Mouse (Mus musculus) bone marrow, adult 2 months (tissue): ENCODE measurements at regions not wholly inside any gene's neighbourhood (a gene's known extent, or its start where the extent isn't known, plus 50 kb on each side); places are given as distances from the start of the nearest gene placed in this dataset.

Source experiments
- CTCF ChIP-seq: fragments of 200-500 bp; IDR thresholded peaks from 2 replicates; pipeline ENCODE4 v1.5.1; 2011; ENCODE audit warnings: low read length, control low read depth; ENCODE audit not compliant: control insufficient read depth, insufficient read depth
- POLR2A ChIP-seq: fragments of 200-500 bp; IDR thresholded peaks from 2 replicates; pipeline ENCODE4 v1.6.1; 2011; ENCODE audit warnings: low read depth, mild to moderate bottlenecking, control low read depth, low read length, borderline replicate concordance; ENCODE audit not compliant: control insufficient read depth

- TF ChIP-seq POLR2A (no peak), CTCF (no peak)
Observed at GRCm38 (mm10) chr2:114923911-114924310, 269.1 kb upstream of the Dph6 start.
